Mouse (Mus musculus) mature B cell (primary cell): Measurements from ENCODE around the gene Exoc6b.
"Not testable (repeated sequence)": the region's sequence is repeated elsewhere in the genome, so short reads cannot be mapped to it uniquely, and the experiment has no call there.

Experiments
- in situ Hi-C: fragments of 300-500 bp; cut with MboI; formaldehyde crosslinking; loops from 2 replicates; pipeline ENCODE4 v1.14.3; 2019

Exoc6b gene

GRCm38 (mm10) chr6:84631588-84631987 lies 437.7 kb downstream of the Exoc6b start:
- in situ Hi-C loops, result no loop called here

GRCm38 (mm10) chr6:84630276-84630675 lies 439.0 kb downstream of the Exoc6b start:
- in situ Hi-C loops, result no loop called here

GRCm38 (mm10) chr6:84628831-84629230 lies 440.5 kb downstream of the Exoc6b start:
- in situ Hi-C loops, result no loop called here

GRCm38 (mm10) chr6:84626398-84626797 lies 442.9 kb downstream of the Exoc6b start:
- in situ Hi-C loops, result no loop called here

GRCm38 (mm10) chr6:84619166-84619565 lies 450.1 kb downstream of the Exoc6b start:
- in situ Hi-C loops, result no loop called here

GRCm38 (mm10) chr6:84617051-84617450 lies 452.3 kb downstream of the Exoc6b start:
- in situ Hi-C loops, result no loop called here

GRCm38 (mm10) chr6:84616586-84616985 lies 452.7 kb downstream of the Exoc6b start:
- in situ Hi-C loops, result no loop called here

GRCm38 (mm10) chr6:84613561-84613960 lies 455.8 kb downstream of the Exoc6b start:
- in situ Hi-C loops, result no loop called here

- in situ Hi-C loops, result no loop called here
These were observed 468.0 kb downstream of the Exoc6b start for GRCm38 (mm10) chr6:84601136-84601889.

- in situ Hi-C loops, result not testable (repeated sequence)
These were observed 470.0 kb downstream of the Exoc6b start for GRCm38 (mm10) chr6:84599296-84599695.

GRCm38 (mm10) chr6:84598725-84599124 lies 470.6 kb downstream of the Exoc6b start:
- in situ Hi-C loops, result no loop called here

- in situ Hi-C loops, result no loop called here
These were observed 474.7 kb downstream of the Exoc6b start for GRCm38 (mm10) chr6:84594626-84595025.

GRCm38 (mm10) chr6:84593693-84594092 lies 475.6 kb downstream of the Exoc6b start, which contains the start of gene Cyp26b1:
Cyp26b1 (minus strand) TSS chr6:84593908.
- in situ Hi-C loops, result no loop called here

GRCm38 (mm10) chr6:84590961-84591745 lies 478.2 kb downstream of the Exoc6b start:
- in situ Hi-C loops, result no loop called here

- in situ Hi-C loops, result no loop called here
These were observed 479.3 kb downstream of the Exoc6b start for GRCm38 (mm10) chr6:84589742-84590686.

- in situ Hi-C loops, result no loop called here
These were observed 480.2 kb downstream of the Exoc6b start for GRCm38 (mm10) chr6:84588895-84589652.

GRCm38 (mm10) chr6:84588221-84588894 lies 481.0 kb downstream of the Exoc6b start:
- in situ Hi-C loops, result no loop called here

- in situ Hi-C loops, result no loop called here
These were observed 481.7 kb downstream of the Exoc6b start for GRCm38 (mm10) chr6:84587471-84588101.

- in situ Hi-C loops, result no loop called here
These were observed 482.6 kb downstream of the Exoc6b start for GRCm38 (mm10) chr6:84586551-84587200.
